Mouse (Mus musculus) adrenal gland, adult 18-20 months (tissue): ENCODE data around the gene Nat8f6. TPM values are rescaled to one million over a fixed set of nuclear protein-coding genes. Genes with fewer than 3 reads are reported as not detected.
"Not testable (repeated sequence)": the region's sequence is repeated elsewhere in the genome, so short reads cannot be mapped to it uniquely, and the experiment has no call there.

ENCODE experiments used
- DNase-seq, 2 experiments: peaks; one replicate each; pipeline ENCODE4 v3.0.0; 2021 to 2022; ENCODE audit warnings: low spot score in 2 of 2
- total RNA-seq, 2 experiments: library from RNA; stranded (reverse); gene quantifications; 1 replicate in 1 of 2; 2 replicates in 1 of 2; pipeline ENCODE4 v1.2.3; 2021

Gene Nat8f6
- total RNA-seq, 2 experiments from 2014 or later, result 1.4 to 1.8 TPM

- DNase-seq, result peak; percentile 82 to 87
Measured at GRCm38 (mm10) chr6:85836827-85837226, 16.1 kb upstream of the Nat8f6 start.

DNA sequence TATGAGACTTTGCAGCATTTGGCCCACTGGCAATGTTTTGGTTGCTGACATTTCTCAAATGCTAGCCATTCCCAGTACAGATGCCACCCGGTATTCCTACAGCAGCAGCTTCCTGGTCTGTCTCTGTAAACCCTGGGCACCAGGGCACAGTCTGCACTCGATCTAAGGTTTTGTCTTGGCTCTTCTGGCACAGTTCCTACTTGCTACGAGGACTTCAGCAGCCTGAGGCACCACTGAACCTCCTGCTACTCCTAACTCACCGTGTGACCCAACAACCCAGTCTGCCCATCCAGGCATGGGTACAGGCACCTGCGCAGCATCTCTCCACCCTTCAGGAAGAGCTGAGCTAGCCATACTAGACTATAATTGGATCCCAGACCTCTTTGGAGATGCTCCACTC lies 15.3 kb upstream of the Nat8f6 start:
- not testable (repeated sequence) for DNase-seq

GRCm38 (mm10) chr6:85835104-85835503 lies 14.3 kb upstream of the Nat8f6 start:
- DNase-seq, result not testable (repeated sequence)

- DNase-seq, result not testable (repeated sequence)
Measured at GRCm38 (mm10) chr6:85834504-85835100, 13.8 kb upstream of the Nat8f6 start.

- DNase-seq, result no peak
Measured at GRCm38 (mm10) chr6:85831796-85832321, 11.1 kb upstream of the Nat8f6 start, which contains the start of gene Nat8. Gene Nat8 (minus strand): TSS chr6:85832082.

DNA sequence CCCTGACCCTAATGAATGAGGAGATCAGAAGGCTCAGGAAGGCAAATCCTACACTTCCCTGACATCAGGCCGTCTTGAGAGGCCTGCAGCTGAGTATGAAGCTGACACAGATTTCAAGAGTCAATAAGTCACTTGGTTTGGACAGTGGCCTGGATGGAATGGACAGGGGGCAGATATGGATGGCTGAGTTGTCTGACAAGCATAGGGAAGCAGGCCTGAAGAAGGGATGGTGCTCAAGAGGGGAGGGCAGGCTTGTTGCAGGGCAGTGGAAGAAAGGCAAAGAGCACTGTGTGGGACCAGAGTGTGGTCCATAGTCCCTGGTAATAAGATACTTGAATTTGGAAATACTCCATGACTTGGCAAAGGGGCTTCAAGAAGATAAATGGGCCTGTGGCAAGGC lies 8.7 kb upstream of the Nat8f6 start:
- DNase-seq, result no peak

DNA sequence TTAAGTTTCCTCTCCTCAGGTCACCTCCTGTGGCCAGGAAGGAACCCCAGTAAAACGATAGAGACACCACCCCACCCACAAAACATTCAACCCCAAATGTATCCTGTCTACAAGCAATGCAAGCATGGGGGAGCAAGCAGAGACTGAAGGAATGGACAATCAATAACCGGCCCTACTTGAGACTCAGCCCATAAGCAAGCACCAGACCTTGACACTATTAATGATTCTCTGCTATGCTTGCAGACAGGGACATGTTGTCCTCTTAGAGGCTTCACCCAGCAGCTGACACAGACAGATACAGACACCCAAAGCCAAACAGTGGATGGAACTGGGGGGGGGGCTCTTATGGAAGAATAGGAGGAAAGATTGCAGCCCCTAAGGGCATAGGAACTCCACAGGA lies 5.1 kb upstream of the Nat8f6 start:
- no peak for DNase-seq

GRCm38 (mm10) chr6:85823382-85824090 lies 2.8 kb upstream of the Nat8f6 start:
- no peak for DNase-seq

GRCm38 (mm10) chr6:85822286-85822685 lies 1.5 kb upstream of the Nat8f6 start:
- DNase-seq, result no peak

DNA sequence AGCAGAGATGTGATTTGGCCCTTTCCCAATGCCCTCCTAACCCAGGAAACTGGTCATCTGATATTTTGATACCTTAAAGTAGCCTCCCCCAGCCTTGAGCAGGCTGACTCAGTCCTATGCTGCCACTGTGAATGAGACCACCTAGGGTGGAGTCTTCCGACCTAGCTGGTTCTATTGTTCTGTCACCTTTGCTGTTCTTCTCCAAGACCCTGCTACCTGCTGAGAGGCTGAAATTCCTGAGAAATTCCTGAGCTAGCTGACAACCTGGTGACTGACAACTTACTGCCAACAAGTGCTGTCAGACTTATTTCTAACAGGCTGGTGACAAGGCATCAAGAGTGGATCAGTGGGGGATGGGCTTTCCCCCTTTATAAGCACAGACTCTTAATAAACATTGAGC lies 2.4 kb downstream of the Nat8f6 start:
- no peak for DNase-seq

DNA sequence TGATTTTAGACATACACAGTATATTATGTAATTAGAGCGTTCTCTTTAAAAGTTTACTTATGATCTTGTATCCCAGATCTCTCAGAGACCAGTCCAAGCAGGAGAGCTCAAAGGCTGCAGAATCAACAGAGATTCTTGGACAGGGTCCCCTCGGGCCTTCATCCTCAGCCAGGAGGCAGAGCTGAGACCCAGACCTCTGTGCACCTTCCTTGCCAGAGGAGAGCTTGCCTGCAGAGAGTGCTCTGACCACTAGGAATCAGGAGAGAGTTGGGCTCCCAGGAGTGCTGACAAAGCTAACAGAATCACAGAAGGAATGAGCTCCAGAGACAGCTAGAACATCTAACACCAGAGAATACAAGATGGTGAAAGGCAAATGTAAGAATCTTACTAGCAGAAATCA lies 7.4 kb downstream of the Nat8f6 start:
- DNase-seq, result no peak

- DNase-seq, result not testable (repeated sequence)
Measured at GRCm38 (mm10) chr6:85810942-85811537, 9.7 kb downstream of the Nat8f6 start.

DNA sequence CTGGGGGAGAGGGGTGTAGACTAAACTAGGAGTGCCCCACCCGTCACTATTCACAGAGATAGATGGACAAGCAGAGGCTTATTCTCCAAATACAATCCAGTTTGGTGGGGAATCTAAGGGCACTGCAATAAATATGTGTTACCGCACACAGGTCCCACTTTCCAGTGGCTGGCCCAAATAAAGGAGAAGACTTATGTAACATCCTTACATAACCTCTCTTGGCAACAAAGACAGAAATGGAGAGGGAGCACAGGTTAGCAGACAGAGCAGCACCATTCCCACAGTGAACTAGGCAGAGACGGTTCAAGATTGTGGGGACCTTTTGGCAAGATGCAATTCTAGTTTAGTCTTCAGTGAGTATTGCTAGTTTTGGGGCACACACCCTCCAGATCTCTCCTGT lies 10.2 kb downstream of the Nat8f6 start:
- DNase-seq, result not testable (repeated sequence)

GRCm38 (mm10) chr6:85809784-85810183 lies 11.0 kb downstream of the Nat8f6 start:
- not testable (repeated sequence) for DNase-seq

GRCm38 (mm10) chr6:85803180-85803579 lies 17.6 kb downstream of the Nat8f6 start:
- DNase-seq, result not testable (repeated sequence)

GRCm38 (mm10) chr6:85765532-85765931 lies 55.2 kb downstream of the Nat8f6 start, which contains the start of gene Nat8f3:
Gene Nat8f3 (minus strand): TSS chr6:85765754.
- DNase-seq, result peak; percentile 46 to 53

- not testable (repeated sequence) for DNase-seq
Measured at GRCm38 (mm10) chr6:85763127-85764070, 57.4 kb downstream of the Nat8f6 start.

DNA sequence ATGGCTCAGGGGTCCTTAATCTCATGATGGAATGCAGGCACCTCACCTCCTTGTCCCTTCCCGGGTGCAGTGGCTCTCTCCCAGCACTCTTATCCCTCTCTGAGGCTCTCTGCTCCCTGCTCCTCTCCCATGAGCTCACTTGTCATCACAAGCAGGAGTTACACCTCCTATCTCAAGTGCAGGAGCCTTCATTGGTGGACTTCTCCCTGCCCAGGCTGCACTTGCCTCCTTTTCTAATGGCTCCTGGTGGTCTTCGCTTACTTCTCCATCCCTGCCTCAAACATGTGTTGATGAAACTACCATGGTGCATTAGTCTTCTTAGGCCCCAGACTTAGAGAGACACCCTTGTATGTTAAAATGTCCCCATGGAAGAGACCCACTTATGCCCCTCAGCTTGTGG lies 58.1 kb downstream of the Nat8f6 start:
- not testable (repeated sequence) for DNase-seq
